Mouse (Mus musculus): ENCODE data around the gene Uvrag.
"Not testable (repeated sequence)": the region's sequence is repeated elsewhere in the genome, so short reads cannot be mapped to it uniquely, and the experiment has no call there.

Gene Uvrag

DNA sequence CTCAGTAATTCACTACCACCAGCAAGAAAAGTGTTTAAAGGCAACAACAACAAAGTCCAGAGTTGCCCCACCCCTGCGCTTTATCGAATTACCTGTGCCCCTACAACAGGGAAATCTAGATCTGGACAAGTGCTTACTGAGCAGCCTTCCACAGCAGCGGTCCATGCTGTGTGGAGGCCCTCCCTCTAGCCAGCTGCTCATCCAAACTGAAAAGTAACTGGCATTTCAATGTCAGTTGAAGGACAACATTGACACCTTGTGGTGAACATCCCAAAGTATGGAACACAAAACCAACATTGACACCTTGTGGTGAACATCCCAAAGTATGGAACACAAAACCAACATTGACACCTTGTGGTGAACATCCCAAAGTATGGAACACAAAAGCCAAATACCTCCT lies 78.7 kb downstream of the Uvrag start:
- DNase-seq (ENCODE audit: inconsistent age in 2 of 2, low spot score in 1 of 2): not testable (repeated sequence)

DNA sequence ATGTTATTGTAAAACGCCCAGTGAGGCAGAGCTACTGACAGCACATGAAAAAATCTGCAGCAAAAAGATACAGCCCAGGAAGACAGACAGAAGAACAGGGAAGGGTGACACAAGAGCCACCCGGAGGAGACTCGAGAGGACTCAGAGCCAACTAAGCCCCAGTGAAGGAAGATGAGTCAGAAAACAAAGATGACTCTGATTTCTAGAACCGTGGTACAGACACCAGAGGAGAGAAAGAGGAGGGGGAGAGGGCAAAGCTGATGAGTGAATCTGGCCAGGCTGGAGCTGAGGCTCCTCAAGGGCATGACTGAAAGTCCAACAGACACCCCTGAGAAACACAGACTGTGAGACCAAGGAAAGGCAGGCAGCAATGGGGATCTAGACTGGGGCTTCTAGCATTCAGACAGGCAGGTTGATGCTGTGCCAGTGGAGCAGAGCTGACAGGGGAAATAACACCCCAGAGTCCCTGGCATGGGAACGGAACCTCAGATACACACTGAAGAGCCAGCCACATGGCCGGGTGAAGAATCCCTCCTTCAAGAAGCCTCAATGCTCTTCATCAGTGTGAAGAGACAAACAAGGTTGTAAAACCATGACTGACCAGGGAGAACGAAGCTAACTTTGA lies 79.8 kb downstream of the Uvrag start:
- no peak for DNase-seq (ENCODE audit: inconsistent age in 2 of 2, low spot score in 1 of 2)

DNA sequence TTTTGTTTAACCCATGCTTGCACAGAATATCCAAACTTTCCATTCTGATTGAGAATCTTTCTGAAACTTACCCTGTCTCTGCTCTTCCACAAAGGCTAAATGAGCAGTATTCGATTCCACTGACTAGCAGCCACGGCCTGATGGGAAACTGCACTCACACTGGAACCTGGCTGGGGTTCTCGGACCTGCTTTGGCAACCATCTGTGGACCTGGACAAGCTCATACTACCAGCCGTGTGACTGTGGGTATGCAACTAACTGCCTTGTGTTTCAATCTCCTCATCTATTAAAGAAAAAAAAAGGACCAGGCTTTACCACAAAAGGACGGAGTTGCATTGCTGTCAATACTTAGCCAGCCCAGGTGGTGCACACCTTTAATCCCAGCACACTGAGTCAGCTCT lies 80.5 kb downstream of the Uvrag start:
- no peak for DNase-seq (ENCODE audit: inconsistent age in 2 of 2, low spot score in 1 of 2)

DNA sequence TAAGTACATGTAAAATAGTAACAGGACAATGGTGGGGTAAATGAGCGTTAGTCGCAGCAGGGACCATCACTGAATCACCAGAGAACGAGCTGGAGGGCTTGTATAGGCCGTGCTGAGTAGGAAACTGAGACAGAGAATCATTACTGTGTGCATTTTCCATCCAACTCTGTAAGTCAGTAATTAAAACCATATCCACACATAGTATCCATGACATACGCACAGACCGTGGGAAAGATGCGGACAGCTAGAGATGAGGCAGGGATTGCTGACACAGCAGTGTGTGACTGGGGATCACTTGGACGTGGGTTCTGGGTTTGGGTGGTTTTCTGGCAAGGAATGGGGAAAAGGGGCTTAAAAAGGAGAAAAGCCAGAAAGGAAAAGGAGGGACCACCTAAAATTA lies 81.0 kb downstream of the Uvrag start:
- no peak for DNase-seq (ENCODE audit: inconsistent age in 2 of 2, low spot score in 1 of 2)

DNA sequence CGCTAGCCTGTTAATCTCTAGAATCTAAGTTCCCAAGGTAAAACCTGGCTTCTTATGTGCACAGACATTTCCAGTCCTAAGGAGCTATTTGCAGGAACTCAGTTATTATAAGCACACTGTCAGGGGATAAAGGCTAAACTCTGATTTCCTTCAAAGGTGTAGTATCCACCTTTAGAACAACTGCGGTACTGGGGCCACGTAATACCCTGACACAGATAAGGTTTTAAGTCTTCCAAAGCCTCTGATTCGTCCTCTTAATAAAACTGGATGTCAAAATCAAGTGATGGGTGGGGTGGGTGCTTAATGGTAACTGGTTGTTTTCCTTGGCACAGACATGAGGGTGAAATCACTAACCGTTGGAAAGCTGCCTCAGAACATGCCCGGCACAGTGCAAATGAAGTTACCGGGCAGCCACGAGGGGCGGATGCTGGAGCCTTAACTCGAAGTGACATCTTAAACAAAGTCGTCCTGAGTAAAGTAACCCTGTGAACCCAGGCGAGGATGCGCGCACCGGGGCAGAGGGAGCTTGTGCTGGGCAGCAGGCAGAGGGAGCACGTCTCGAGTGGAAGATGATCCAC lies 83.8 kb downstream of the Uvrag start:
- DNase-seq (ENCODE audit: inconsistent age in 2 of 2, low spot score in 1 of 2): peak in 1 of 2 experiments; percentile 60

DNA sequence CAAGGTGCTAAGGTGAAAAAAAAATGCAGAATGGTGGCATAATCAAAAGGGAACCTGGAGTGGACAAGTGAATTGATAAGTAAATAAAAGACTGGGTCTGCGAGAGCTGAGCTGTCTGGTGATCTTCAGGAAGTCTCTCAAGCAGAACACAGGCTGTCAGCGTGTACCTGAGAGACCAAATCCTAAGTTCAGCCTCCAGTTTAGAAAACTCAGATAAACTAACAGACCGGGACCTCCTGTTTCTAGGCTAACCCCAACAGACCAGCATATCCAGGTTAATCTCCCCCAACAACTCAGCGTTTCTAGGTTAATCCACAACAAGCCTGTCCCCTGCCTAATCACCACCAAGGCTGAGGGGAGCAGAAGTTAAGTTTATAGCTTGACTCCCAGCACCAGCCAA lies 87.3 kb downstream of the Uvrag start:
- DNase-seq (ENCODE audit: inconsistent age in 2 of 2, low spot score in 1 of 2): no peak

DNA sequence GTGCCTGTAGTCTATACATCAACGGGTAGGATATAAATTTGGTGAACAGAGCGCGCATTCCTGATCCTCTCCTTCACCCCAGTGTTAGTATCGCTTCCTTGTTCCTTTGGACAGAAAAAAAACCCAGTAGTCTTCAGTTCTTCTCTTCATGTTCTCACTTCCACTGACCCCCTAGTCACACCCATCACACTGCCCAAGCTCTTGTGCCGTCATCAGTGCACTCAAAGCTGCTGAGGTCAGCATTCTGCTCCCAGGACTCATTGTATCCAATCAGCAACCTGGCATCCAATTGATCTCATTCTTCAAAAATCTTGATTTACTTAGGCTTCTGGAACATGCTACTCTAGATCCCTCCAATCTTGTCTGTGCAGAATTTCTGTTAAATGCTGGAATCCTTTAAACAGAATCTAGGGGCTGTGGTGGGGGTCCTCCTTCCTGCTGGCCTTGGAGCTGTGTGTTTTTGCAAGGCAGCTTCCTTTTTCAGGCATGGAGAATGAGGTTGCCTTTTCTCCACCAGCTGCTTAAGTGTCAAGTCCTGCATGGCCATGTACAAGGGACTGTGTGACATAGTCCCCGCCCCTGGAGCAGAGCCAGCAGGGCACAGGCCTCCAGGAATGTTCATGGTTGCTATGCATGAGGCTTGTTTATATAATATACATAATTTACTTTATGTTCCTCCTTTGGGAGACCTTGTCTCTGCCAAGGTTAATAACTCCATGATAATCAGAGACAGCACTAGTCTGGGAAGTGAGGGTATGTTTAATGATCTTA lies 88.3 kb downstream of the Uvrag start:
- DNase-seq (ENCODE audit: inconsistent age in 2 of 2, low spot score in 1 of 2): no peak

DNA sequence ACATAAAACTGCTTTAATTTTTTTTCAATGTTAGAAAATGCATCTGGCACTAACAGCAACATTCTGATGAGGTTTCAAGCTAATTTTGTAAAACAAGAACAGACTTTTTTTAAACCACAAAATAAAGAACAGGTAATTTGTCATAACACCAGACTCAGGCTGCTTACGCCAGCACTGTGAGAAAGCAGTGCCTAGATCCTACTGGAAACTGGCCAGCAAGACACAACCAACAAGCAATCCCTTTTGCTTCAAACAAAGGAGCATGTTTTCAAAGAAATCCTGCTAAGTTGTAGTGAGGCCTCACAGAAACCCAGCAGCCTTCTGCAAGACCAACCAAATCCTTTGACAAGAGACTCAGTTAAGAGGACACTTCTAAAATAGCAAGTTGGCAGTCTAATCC lies 90.1 kb downstream of the Uvrag start:
- DNase-seq (ENCODE audit: inconsistent age in 2 of 2, low spot score in 1 of 2): no peak

DNA sequence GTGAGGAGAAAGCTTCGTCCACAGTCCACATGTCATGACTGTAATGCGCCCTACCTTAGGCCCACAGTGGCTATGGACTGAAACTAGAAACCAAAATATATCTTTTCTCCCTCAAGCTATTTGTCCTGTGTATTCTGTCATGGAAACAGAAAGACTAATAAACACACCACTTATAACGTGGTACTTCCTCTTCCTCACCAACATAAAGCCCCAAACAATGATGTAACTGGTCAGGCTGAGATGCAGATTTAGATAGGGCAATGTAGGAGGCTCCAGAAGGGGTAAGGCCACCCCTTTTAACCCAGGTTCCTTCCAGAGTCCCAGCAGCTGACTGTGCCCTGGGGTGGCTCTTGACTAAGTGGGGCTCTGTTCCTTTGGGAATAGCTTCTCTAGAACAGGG lies 91.0 kb downstream of the Uvrag start:
- no peak for DNase-seq (ENCODE audit: inconsistent age in 2 of 2, low spot score in 1 of 2)

DNA sequence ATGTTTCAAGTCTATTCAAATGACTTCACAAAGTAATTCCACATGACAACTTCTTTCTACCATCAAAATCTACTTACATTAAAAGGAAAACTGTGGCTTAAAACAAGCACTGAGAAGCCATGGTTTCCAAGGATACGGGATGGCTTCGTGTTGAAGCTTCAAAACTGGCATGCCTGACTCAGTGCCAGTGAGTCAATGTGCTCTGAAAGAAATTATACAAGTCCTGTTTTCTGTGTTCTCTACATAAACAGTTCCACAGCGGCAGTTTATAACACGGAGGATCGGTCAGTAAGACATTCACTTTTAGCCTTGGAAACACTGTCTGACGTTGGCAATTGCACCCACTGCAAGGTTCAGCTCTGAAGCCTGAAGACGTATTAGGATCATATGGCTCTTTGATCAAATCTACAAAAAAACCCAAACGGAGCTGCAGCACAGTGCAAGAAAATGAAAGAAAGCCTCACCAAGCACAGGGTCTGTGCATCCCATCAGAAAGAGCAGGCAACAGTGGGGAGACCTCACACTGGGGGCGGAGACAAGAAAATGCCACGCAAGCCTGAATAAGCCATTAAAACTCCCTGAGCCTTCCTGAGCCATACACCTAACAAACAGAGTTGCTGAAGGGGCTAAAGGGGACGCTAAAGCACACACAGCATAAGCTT lies 94.3 kb downstream of the Uvrag start:
- DNase-seq (ENCODE audit: inconsistent age in 2 of 2, low spot score in 1 of 2): peak; percentile 12 to 58

DNA sequence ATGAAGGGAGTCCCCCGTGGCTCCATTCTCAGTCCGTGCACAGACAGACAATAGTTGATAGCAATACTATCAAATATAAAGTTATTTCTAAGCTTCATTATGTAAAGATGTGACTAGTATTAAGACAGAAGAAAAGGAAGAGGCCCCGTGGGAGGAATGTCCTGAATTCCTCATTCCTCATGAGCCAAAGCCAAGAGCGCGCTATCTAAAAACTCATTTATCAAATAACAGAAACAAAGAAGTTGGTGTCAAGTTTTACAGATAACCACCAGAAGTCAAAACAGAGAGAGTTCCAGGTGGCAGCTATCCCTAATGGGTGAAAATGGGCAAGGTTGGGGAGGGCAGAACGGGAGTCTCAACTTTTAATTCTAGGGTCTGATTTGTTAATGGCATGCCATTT lies 95.4 kb downstream of the Uvrag start:
- peak in 1 of 2 experiments; percentile 47 for DNase-seq (ENCODE audit: inconsistent age in 2 of 2, low spot score in 1 of 2)

DNA sequence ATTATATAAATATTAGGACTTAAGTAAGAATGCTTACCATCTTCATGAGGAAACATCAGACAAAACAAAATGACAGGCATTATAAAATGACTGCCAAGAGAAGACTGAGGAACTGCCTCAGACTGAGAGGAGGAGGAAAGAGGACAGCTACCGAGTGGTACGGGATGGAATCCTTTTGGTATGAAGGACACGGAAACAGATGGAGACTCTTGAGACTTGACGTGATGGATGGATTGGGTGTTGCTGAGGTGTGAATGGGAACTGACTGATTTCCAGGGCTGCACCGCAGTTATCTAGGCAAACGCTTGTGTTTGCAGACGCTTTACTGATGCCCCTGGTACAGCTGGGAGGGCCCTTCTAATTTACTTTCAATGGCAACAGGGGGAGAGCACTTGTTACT lies 97.0 kb downstream of the Uvrag start:
- DNase-seq (ENCODE audit: inconsistent age in 2 of 2, low spot score in 1 of 2): no peak

DNA sequence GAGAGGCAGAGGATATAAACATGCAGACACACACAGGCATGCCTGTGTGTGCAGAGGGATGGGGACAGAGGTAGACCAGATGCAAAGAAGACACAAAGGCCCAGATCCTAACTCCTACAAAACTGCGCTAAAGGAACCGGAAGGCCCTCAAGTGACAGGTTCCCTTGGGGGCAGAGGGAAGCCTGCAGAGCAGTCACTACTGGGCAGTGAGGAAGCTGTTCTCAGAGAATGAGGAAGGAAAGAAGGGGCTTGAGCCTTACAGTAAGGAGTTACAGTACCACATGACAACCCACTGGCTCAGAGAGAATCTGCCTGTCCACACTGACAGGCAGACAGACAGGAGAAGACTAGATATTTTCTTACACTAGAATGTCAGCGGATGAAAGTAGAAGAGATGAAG lies 97.6 kb downstream of the Uvrag start:
- no peak for DNase-seq (ENCODE audit: inconsistent age in 2 of 2, low spot score in 1 of 2)

DNA sequence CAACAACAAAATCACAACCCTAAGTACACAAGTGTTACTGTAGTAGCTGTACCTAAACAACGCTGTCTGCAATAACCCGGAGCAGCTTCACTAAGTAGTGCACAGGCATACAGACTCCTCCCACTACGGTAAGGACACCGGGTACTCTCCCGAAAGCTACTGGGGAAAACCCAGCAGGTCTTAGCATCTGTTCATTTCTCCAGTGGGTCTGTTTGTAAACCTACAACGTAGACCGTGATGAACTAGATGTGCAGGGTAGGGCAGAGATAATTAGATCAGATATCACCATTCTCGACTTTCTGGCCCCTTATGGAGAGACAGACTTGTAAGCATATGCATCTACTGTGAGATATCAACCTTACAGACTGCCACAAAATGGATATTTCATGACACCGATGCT lies 99.1 kb downstream of the Uvrag start:
- DNase-seq (ENCODE audit: inconsistent age in 2 of 2, low spot score in 1 of 2): no peak

DNA sequence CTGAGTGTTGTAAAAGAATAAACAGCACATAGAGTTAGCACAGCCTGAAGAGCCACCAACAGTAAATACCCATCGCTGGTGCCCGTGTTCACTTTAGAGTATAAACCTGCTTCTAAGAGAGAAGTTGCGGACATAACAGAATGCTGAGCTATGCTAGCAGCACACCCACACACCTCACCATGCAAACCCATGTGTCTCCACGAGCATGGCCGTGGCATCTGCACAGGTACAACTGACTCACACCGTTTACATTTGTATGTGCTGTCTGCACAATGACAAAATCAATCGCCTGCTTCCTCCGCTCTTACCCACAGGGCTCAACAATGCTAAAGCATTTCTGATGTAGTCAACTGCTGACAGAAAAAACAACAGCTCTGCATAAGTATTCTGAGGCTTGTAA lies 101.0 kb downstream of the Uvrag start:
- no peak for DNase-seq (ENCODE audit: inconsistent age in 2 of 2, low spot score in 1 of 2)

DNA sequence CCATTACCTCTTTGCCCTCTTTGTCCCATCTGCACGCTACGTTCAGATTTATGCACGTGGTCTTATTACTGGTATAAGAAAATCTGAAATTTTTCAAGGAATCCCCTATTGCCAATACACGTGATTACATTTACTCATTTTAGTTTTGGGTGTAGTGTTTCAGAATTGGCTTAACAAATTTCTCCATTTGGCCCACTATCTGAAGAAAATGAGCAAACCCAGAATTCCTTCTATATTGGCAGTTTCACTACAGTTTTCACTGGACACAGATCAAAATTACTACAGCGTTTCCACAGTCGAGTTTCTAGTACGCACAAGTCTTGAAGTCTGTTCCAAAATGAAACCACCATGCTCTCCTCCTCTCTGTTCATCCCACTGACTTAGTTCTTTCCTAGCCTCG lies 104.7 kb downstream of the Uvrag start:
- peak in 1 of 2 experiments; percentile 18 for DNase-seq (ENCODE audit: inconsistent age in 2 of 2, low spot score in 1 of 2)

DNA sequence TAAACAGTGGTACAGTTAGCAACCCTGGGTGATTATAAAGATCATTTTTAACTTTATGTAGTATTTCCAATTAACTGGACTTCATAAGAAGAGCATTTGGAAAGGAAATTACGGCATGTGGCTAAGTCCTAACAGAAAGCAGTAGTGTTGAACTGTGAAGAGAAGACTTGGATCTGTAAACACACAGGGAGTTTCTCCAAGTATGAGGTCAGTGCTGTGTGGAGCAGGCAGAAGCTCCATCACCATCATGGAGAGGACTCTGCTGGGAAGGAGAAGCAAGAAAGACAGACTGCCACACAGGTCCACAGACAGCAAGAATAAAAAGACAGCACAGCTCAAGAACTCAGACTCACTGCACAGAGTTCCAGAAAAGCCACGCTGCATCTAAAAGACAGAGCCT lies 106.0 kb downstream of the Uvrag start:
- no peak for DNase-seq (ENCODE audit: inconsistent age in 2 of 2, low spot score in 1 of 2)

DNA sequence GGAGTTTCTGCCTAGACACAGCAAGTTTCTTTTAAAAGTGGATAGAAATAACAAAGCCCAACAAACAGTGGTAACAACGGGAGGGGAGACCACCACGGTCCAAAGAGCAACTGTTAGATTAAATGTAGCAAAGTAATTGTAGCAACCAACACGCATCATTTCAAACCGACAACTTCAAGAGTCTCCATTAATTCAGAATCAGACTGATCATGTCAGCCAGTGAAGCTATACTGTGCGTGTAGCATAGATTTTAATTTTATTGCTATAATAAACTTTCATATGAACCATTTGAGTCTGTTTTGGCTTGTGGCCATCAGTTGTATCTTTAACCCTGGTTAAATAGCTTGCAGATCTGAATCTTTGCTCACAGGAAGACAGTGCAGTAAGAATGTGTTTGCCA lies 107.1 kb downstream of the Uvrag start:
- DNase-seq (ENCODE audit: inconsistent age in 2 of 2, low spot score in 1 of 2): no peak

DNA sequence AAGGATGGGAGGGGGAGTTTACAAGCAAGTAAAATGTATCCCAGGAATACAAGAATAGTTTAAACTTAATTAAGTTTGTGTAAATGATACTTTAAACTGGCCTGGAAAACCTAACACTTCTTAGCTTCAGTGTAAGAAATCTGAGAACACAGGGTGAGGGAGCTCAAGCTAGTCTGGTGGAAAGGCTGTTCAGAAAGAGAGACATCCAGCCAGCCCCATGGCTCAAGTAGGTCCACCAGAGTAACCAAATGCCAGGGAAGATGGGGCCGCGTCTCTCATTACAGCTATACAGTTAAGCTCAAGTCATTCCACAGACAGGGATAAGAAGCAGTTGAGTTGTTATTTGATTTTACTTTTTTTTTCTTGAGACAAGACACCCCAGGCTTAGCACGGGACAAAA lies 107.6 kb downstream of the Uvrag start:
- DNase-seq (ENCODE audit: inconsistent age in 2 of 2, low spot score in 1 of 2): no peak

DNA sequence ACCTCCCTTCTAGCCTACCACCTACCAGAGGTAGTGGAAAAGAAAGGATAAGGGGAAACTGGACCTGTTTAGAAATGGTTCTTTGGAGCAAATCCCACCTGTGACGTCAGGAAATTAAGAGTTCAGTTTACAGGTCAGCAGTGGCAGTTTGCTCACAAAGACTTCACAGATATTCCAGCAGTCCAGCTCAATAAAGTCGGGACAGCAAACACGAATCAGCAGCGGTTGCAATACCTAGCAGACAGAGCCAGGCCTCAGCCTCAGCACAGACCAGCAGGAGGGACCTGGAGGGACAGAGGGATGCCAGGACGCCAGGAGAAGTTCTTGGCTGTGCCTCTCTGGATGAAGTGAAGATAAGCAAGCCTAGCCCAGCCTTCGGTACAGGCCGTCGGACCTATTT lies 108.9 kb downstream of the Uvrag start:
- DNase-seq (ENCODE audit: inconsistent age in 2 of 2, low spot score in 1 of 2): no peak

DNA sequence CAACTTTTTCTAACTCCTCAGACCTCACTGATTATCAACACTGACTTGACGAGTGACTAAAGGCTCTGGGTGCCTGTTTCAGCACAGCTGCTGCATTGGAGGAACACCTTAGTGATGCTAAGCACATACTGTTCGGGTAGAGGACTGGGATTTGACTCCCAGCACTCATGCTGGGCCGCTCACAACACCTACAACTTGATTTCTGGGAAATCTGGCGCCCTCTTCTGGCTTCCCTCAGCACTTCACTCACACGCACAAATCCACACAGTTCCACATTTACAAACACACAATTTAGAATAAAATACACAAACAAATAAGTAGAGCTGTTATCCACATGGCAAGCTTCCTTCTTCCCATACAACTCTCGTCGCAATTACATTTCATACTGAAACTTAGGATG lies 112.8 kb downstream of the Uvrag start:
- DNase-seq (ENCODE audit: inconsistent age in 2 of 2, low spot score in 1 of 2): peak in 1 of 2 experiments; percentile 29

DNA sequence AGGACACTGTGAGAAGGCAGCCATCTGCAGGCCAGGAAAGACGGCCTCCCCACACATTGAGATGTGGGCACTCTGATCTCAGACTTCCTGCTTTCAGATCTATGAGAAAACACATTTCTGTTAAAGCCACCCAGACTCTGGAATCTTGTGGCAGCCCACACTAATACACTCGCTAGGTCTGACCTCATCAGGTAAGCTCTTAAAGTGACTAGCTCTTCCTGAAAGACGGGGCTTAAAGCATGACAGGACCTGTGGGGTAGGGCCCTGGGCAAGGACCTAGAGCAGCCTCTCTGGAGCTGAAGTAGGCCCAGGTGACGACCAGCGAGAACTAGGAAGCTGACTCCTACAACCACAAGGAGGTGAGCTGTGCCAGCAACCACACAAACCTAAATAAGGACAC lies 113.8 kb downstream of the Uvrag start:
- no peak for DNase-seq (ENCODE audit: inconsistent age in 2 of 2, low spot score in 1 of 2)

Data from adrenal gland, adult (tissue).